Mouse (Mus musculus): Measurements from ENCODE around the gene Olfml1. TPM values are rescaled to one million over a fixed set of nuclear protein-coding genes. Genes with fewer than 3 reads are reported as not detected.

The Olfml1 gene
- polyA plus RNA-seq, 1 experiment from 2014 or later, result 26.0 TPM

DNA sequence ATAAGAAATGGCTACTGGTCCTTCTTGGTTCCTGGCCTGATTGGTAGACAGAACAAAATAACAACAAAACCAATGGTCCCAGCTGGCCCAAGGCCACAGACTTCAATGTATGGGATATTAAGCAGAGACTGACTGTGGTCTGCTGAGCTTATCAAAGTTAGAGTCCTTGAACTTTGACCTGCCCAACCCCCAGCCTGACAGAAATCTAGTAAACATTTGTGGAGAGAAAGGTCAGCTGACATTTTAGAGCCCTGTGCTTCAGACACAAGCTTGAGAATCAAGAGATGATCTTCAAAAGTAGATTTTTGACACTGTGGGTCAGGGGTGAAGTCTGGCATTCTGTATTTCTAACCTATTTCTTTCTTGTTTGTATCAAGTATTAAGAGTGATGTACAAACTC lies 29.5 kb downstream of the Olfml1 start:
- no peak overlapping the region for H3K27ac ChIP-seq (replicated peaks; ENCODE audit: low read depth, low read length)
- no peak overlapping the region for H3K9ac ChIP-seq (ENCODE audit: low read length)
- no peak overlapping the region for H3K4me2 ChIP-seq (ENCODE audit: low read depth, severe bottlenecking)
- no peaks in the 10 kb centered on the region for H3K9me3 ChIP-seq (ENCODE audit: control insufficient read depth, low read length)
- peaks cover 9% of the 10 kb centered on the region for H3K4me1 ChIP-seq (ENCODE audit: control insufficient read depth, insufficient read depth, low read length)
- no peaks in the 10 kb centered on the region for H3K36me3 ChIP-seq (ENCODE audit: control insufficient read depth, insufficient read depth, low read length)
- H3K27me3 ChIP-seq (ENCODE audit: control insufficient read depth, insufficient read depth, low read length), result no peaks in the 10 kb centered on the region
- ATAC-seq (ENCODE audit: insufficient number of reproducible peaks, low FRiP score, low TSS enrichment, low read depth), result no peak
- no peak overlapping the region for H3K4me3 ChIP-seq (ENCODE audit: low read depth, low read length)
- DNase-seq (ENCODE audit: low spot score), result no peak

DNA sequence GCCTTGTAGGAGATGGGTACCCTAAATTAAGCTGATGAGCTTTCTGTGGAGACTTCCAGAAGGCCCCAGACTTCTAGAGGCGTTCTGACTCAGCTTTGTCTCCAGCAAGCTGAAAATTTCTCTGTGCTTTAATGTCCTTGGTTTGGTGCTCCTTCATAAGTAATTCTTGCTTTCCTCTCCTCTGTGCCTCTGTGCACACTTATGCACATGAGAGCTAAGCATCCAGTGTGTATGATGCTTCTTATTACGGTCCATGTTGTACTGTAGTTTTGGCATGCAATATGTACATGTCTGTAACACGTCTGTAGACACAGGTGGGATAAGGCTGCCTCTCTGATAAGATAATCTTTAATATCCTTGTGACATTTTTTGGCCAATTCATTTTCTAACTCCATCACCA lies 30.7 kb downstream of the Olfml1 start:
- no peak overlapping the region for H3K4me3 ChIP-seq (ENCODE audit: low read depth, low read length)
- no peaks in the 10 kb centered on the region for H3K36me3 ChIP-seq (ENCODE audit: control insufficient read depth, insufficient read depth, low read length)
- H3K9ac ChIP-seq (ENCODE audit: low read length), result no peak overlapping the region
- no peak overlapping the region for H3K27ac ChIP-seq (replicated peaks; ENCODE audit: low read depth, low read length)
- no peaks in the 10 kb centered on the region for H3K27me3 ChIP-seq (ENCODE audit: control insufficient read depth, insufficient read depth, low read length)
- no peak overlapping the region for H3K4me2 ChIP-seq (ENCODE audit: low read depth, severe bottlenecking)
- WGBS, result 86% methylated on average over 3 of the region's 3 CpGs
- ATAC-seq (ENCODE audit: insufficient number of reproducible peaks, low FRiP score, low TSS enrichment, low read depth) (no peak), DNase-seq (ENCODE audit: low spot score) (no peak)
- peaks cover 9% of the 10 kb centered on the region for H3K4me1 ChIP-seq (ENCODE audit: control insufficient read depth, insufficient read depth, low read length)
- no peaks in the 10 kb centered on the region for H3K9me3 ChIP-seq (ENCODE audit: control insufficient read depth, low read length)

DNA sequence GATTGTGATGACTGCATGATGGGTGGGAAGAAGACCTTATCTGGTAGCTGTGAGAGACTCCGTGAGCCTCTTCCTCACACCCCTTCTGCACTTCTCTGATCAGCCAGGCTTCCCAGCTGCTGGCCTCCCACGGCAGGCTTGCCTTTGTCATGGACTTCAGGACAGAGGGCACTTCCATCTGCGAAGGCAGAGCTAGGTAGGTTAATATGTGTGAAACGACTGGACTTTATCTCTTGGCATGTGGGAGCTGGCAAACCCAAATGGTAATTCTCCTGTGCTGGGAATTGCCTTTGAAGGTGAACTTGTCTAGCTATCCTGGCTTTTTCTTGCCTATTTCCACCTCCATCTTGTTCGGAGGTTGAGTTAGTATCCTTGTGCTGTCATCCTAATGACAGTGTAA lies 33.4 kb downstream of the Olfml1 start:
- Histone ChIP-seq H3K4me1 (ENCODE audit: control insufficient read depth, insufficient read depth, low read length) (peaks cover 4% of the 10 kb centered on the region; the same call in 1 of the 2 replicates), H3K36me3 (ENCODE audit: control insufficient read depth, insufficient read depth, low read length) (no peaks in the 10 kb centered on the region), H3K27me3 (ENCODE audit: control insufficient read depth, insufficient read depth, low read length) (no peaks in the 10 kb centered on the region), H3K9me3 (ENCODE audit: control insufficient read depth, low read length) (no peaks in the 10 kb centered on the region), H3K27ac (replicated peaks; ENCODE audit: low read depth, low read length) (no peak overlapping the region), H3K4me3 (ENCODE audit: low read depth, low read length) (no peak overlapping the region), H3K4me2 (ENCODE audit: low read depth, severe bottlenecking) (no peak overlapping the region), H3K9ac (ENCODE audit: low read length) (no peak overlapping the region)
- ATAC-seq (ENCODE audit: insufficient number of reproducible peaks, low FRiP score, low TSS enrichment, low read depth) (no peak), DNase-seq (ENCODE audit: low spot score) (no peak)
- WGBS, result 78% methylated on average over 5 of the region's 5 CpGs

DNA sequence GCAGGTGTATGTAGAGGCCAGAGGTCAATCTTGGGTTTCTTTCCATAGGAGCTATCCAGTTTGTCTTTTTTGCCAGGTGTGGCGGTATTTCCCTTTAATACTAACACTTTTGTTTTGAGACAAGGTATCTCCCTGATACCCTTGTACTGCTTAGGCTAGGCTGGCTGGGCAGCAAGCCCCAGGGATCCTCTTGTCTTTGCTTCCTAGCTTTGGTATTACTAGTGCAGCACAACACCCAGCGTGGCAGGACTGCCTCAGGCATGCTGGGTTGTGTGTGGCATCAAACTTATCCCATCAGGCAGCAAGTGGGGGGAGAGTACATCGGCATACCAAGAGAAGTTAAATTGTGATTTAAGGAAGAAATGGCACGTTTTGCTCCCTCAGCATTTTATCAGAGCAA lies 35.3 kb downstream of the Olfml1 start:
- Histone ChIP-seq H3K9me3 (ENCODE audit: control insufficient read depth, low read length) (no peaks in the 10 kb centered on the region), H3K4me2 (ENCODE audit: low read depth, severe bottlenecking) (no peak overlapping the region)

DNA sequence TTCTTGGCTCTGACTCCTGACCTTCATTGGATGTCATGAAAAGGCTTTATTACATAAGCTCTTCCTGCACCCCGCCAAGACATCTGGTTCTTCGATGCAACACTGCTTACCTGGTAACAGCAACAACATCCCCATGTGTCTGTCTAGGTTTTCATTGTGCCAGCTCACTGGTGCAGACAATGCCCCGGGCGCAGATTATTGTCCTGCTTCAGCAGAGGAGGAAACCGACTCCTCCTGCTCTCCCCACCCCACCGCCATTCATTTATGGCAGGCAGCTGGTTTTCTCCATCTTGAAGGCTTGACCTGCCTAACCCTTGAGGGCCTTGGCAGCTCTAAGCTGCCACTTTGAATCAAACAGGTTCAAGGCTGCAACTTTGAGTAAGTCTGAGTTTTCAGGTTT lies 35.7 kb downstream of the Olfml1 start:
- H3K9ac ChIP-seq (ENCODE audit: low read length), result no peak overlapping the region
- WGBS, result 79% methylated on average over 6 of the region's 6 CpGs
- H3K36me3 ChIP-seq (ENCODE audit: control insufficient read depth, insufficient read depth, low read length), result no peaks in the 10 kb centered on the region
- ATAC-seq (ENCODE audit: insufficient number of reproducible peaks, low FRiP score, low TSS enrichment, low read depth), result no peak
- H3K4me1 ChIP-seq (ENCODE audit: control insufficient read depth, insufficient read depth, low read length), result no peaks in the 10 kb centered on the region
- H3K27me3 ChIP-seq (ENCODE audit: control insufficient read depth, insufficient read depth, low read length), result no peaks in the 10 kb centered on the region
- no peak overlapping the region for H3K4me3 ChIP-seq (ENCODE audit: low read depth, low read length)
- H3K27ac ChIP-seq (replicated peaks; ENCODE audit: low read depth, low read length), result no peak overlapping the region
- DNase-seq (ENCODE audit: low spot score), result no peak
- no peaks in the 10 kb centered on the region for H3K9me3 ChIP-seq (ENCODE audit: control insufficient read depth, low read length)
- no peak overlapping the region for H3K4me2 ChIP-seq (ENCODE audit: low read depth, severe bottlenecking)

More for the DNA sequence above, 35.3 kb downstream of the Olfml1 start:
- Histone ChIP-seq H3K27me3 (ENCODE audit: control insufficient read depth, insufficient read depth, low read length) (no peaks in the 10 kb centered on the region), H3K4me1 (ENCODE audit: control insufficient read depth, insufficient read depth, low read length) (peaks cover 2% of the 10 kb centered on the region; the same call in 1 of the 2 replicates), H3K36me3 (ENCODE audit: control insufficient read depth, insufficient read depth, low read length) (no peaks in the 10 kb centered on the region), H3K9ac (ENCODE audit: low read length) (no peak overlapping the region), H3K4me3 (ENCODE audit: low read depth, low read length) (no peak overlapping the region), H3K27ac (replicated peaks; ENCODE audit: low read depth, low read length) (no peak overlapping the region)
- DNase-seq (ENCODE audit: low spot score) (no peak), ATAC-seq (ENCODE audit: insufficient number of reproducible peaks, low FRiP score, low TSS enrichment, low read depth) (no peak)
- 86% methylated on average over 4 of the region's 4 CpGs for WGBS

DNA sequence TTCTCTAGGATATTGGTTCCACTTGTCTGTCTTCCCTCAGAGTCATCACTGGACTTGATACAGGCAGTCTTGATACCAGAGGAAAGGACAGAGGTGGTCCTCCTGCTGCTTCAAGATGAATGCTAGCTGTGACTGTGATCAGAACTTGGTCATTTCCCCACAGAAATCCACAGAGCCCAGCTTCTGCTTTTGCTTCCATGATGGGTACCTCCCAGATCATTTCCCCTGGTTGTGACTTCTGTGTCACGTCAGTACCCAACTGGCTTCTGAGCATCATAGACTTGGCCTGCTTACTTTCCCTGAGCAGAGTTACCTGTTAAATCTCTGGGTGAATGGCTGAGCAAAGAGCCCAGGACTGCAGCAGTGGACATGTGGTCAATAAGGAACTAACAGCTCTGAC lies 40.5 kb downstream of the Olfml1 start:
- 97% methylated on average over 1 of the region's 1 CpGs for WGBS
- Histone ChIP-seq H3K36me3 (ENCODE audit: control insufficient read depth, insufficient read depth, low read length) (no peaks in the 10 kb centered on the region), H3K4me3 (ENCODE audit: low read depth, low read length) (no peak overlapping the region), H3K27me3 (ENCODE audit: control insufficient read depth, insufficient read depth, low read length) (no peaks in the 10 kb centered on the region), H3K27ac (replicated peaks; ENCODE audit: low read depth, low read length) (no peak overlapping the region), H3K4me1 (ENCODE audit: control insufficient read depth, insufficient read depth, low read length) (no peaks in the 10 kb centered on the region), H3K4me2 (ENCODE audit: low read depth, severe bottlenecking) (no peak overlapping the region), H3K9me3 (ENCODE audit: control insufficient read depth, low read length) (no peaks in the 10 kb centered on the region), H3K9ac (ENCODE audit: low read length) (no peak overlapping the region)
- no peak for ATAC-seq (ENCODE audit: insufficient number of reproducible peaks, low FRiP score, low TSS enrichment, low read depth)
- DNase-seq (ENCODE audit: low spot score), result no peak

DNA sequence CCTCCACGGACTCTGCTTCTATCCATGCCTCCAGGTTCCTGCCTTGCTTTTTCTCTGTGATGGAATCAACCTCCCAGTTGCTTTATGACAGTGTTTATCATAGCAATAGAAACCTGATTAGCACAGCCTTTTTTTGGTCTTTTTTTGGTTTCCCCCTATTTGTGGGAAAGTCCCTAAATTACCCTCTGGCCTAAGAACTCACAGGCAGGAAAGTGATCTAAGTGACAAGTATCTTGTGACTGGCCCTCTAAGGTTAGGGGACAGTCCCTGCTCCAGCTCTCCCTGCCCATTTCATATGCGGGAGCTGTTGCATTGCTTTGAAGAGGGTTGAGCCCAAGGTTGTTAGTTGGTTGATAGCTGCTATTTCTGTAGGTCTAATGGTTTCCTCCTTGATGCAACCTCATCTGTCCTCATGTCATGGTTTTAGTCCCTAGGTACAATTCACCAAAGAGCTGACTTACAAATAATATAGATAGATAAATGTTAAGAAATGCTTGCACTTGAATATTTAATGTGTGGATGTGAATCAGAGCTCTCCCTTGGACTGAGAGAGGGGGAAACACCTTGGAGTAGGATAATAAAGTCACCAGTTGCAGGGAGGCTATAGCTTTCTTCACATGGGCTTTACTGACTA lies 42.5 kb downstream of the Olfml1 start:
- H3K9ac ChIP-seq (ENCODE audit: low read length), result no peak overlapping the region
- H3K27ac ChIP-seq (replicated peaks; ENCODE audit: low read depth, low read length), result no peak overlapping the region
- no peaks in the 10 kb centered on the region for H3K36me3 ChIP-seq (ENCODE audit: control insufficient read depth, insufficient read depth, low read length)
- no peaks in the 10 kb centered on the region for H3K27me3 ChIP-seq (ENCODE audit: control insufficient read depth, insufficient read depth, low read length)
- H3K4me1 ChIP-seq (ENCODE audit: control insufficient read depth, insufficient read depth, low read length), result no peaks in the 10 kb centered on the region
- 86% methylated on average over 2 of the region's 2 CpGs for WGBS
- H3K4me3 ChIP-seq (ENCODE audit: low read depth, low read length), result no peak overlapping the region
- no peak overlapping the region for H3K4me2 ChIP-seq (ENCODE audit: low read depth, severe bottlenecking)
- no peak for ATAC-seq (ENCODE audit: insufficient number of reproducible peaks, low FRiP score, low TSS enrichment, low read depth)
- DNase-seq (ENCODE audit: low spot score), result no peak
- no peaks in the 10 kb centered on the region for H3K9me3 ChIP-seq (ENCODE audit: control insufficient read depth, low read length)

DNA sequence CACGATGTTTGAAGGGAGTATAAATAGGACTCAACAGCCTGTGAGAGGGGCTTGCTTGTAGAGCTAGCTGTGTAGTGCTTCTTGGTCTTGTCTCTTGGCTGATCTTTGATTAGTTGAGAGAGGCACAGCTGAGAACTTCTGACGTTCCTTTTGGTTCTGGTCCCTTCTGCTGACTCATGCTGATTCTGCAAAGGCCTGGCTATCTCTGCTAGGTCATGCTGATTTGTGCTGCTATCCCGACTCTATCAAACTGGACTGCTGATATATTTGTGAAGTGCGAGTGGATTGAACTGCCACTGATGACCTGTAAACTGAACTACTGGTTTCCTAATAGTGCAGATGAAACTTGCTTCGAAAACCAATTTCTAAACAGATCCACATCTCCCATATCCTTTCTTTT lies 43.6 kb downstream of the Olfml1 start:
- DNase-seq (ENCODE audit: low spot score) (no peak), ATAC-seq (ENCODE audit: insufficient number of reproducible peaks, low FRiP score, low TSS enrichment, low read depth) (no peak)
- Histone ChIP-seq H3K4me3 (ENCODE audit: low read depth, low read length) (no peak overlapping the region), H3K4me2 (ENCODE audit: low read depth, severe bottlenecking) (no peak overlapping the region), H3K36me3 (ENCODE audit: control insufficient read depth, insufficient read depth, low read length) (no peaks in the 10 kb centered on the region), H3K27ac (replicated peaks; ENCODE audit: low read depth, low read length) (no peak overlapping the region), H3K27me3 (ENCODE audit: control insufficient read depth, insufficient read depth, low read length) (no peaks in the 10 kb centered on the region), H3K9me3 (ENCODE audit: control insufficient read depth, low read length) (no peaks in the 10 kb centered on the region), H3K4me1 (ENCODE audit: control insufficient read depth, insufficient read depth, low read length) (no peaks in the 10 kb centered on the region), H3K9ac (ENCODE audit: low read length) (no peak overlapping the region)
- 86% methylated on average over 5 of the region's 5 CpGs for WGBS
